Mouse (Mus musculus) ES-E14 (cell line): ENCODE results near the gene Hs3st5.

ENCODE experiments used
- CHD2 ChIP-seq: IDR thresholded peaks from 2 replicates; pipeline ENCODE4 v1.6.1; 2014; ENCODE audit warnings: mild to moderate bottlenecking, low read depth, low read length, inconsistent platforms
- HCFC1 ChIP-seq: IDR thresholded peaks from 2 replicates; pipeline ENCODE4 v1.6.1; 2012; ENCODE audit warnings: low read length, inconsistent platforms, borderline replicate concordance; ENCODE audit not compliant: insufficient read depth
- MAFK ChIP-seq: IDR thresholded peaks from 2 replicates; pipeline ENCODE4 v1.6.1; 2014; ENCODE audit warnings: mild to moderate bottlenecking, low read depth, low read length, inconsistent platforms; ENCODE audit not compliant: insufficient read depth
- ZC3H11A ChIP-seq: IDR thresholded peaks from 2 replicates; pipeline ENCODE4 v1.6.1; 2012; ENCODE audit warnings: low read depth, mild to moderate bottlenecking, inconsistent platforms, low read length, borderline replicate concordance
- ZNF384 ChIP-seq: IDR thresholded peaks from 2 replicates; pipeline ENCODE4 v1.6.1; 2012; ENCODE audit warnings: low read depth, low read length, inconsistent platforms

GRCm38 (mm10) chr10:36610400-36610799 lies 103.8 kb downstream of the Hs3st5 start:
- TF ChIP-seq CHD2 = no peak
- no peak for TF ChIP-seq MAFK
- TF ChIP-seq ZC3H11A = no peak
- no peak for TF ChIP-seq HCFC1
- no peak for TF ChIP-seq ZNF384
